Mouse (Mus musculus) kidney, postnatal 36 days (tissue): ENCODE measurements at regions not wholly inside any gene's neighbourhood (a gene's known extent, or its start where the extent isn't known, plus 50 kb on each side); places are given as distances from the start of the nearest gene placed in this dataset.

ENCODE experiments used
- DNase-seq, 2 experiments: peaks; one replicate each; pipeline ENCODE4 v3.0.0; 2021 to 2022; ENCODE audit warnings: mixed read lengths in 2 of 2

GRCm38 (mm10) chr7:52510686-52511085, 495.2 kb upstream of the 1700015G11Rik start:
- DNase-seq, result no peak

- DNase-seq, result peak in 1 of 2 experiments; percentile 7
These were observed 492.5 kb upstream of the 1700015G11Rik start for GRCm38 (mm10) chr7:52507988-52508387.

- DNase-seq, result no peak
These were observed 451.6 kb upstream of the 1700015G11Rik start for GRCm38 (mm10) chr7:52467135-52467534.

- DNase-seq, result no peak
These were observed 451.1 kb upstream of the 1700015G11Rik start for GRCm38 (mm10) chr7:52466585-52466984.
